Mouse (Mus musculus) hindbrain, embryonic 14.5 days (tissue): ENCODE data around the gene Gnat2. TPM values are rescaled to one million over a fixed set of nuclear protein-coding genes. Genes with fewer than 3 reads are reported as not detected.
A peak's percentile ranks its signal among the peaks of the same experiment; 100 is the strongest.

Experiments
- ATAC-seq: fragments of 200-750 bp; cut with Nextera tagmentation; 2 replicates; pipeline ENCODE4 v1.8.0; 2017; ENCODE audit warnings: moderate number of reproducible peaks, mild to moderate bottlenecking, moderate TSS enrichment, moderate library complexity; ENCODE audit not compliant: low FRiP score
- DNase-seq: peaks from one replicate; pipeline ENCODE4 v3.0.0-alpha.2; 2015; ENCODE audit warnings: low spot score
- H3K27ac ChIP-seq: fragments of 300-500 bp; sonication (generic); 2 replicates; pipeline ENCODE4 v1.5.1; 2014; ENCODE audit warnings: mild to moderate bottlenecking, moderate library complexity
- H3K27me3 ChIP-seq: fragments of 300-500 bp; sonication (generic); 2 replicates; pipeline ENCODE4 v1.6.1; 2014; ENCODE audit warnings: mild to moderate bottlenecking, low read length, mixed read lengths; ENCODE audit not compliant: control insufficient read depth, insufficient read depth
- H3K36me3 ChIP-seq: fragments of 300-500 bp; sonication (generic); replicated peaks from 2 replicates; pipeline ENCODE4 v1.6.1; 2014; ENCODE audit not compliant: control insufficient read depth, insufficient read depth
- H3K4me1 ChIP-seq: fragments of 300-500 bp; sonication (generic); replicated peaks from 2 replicates; pipeline ENCODE4 v1.6.1; 2014; ENCODE audit warnings: antibody characterized with exemption, low read length, mixed read lengths; ENCODE audit not compliant: control insufficient read depth, insufficient read depth
- H3K4me2 ChIP-seq: fragments of 300-500 bp; sonication (generic); replicated peaks from 2 replicates; pipeline ENCODE4 v1.6.1; 2014; ENCODE audit warnings: mild to moderate bottlenecking, moderate library complexity
- H3K4me3 ChIP-seq: fragments of 300-500 bp; sonication (generic); replicated peaks from 2 replicates; pipeline ENCODE4 v1.5.1; 2014; ENCODE audit warnings: mild to moderate bottlenecking, low read length
- H3K9ac ChIP-seq: fragments of 300-500 bp; sonication (generic); 2 replicates; pipeline ENCODE4 v1.6.1; 2014
- H3K9me3 ChIP-seq: fragments of 300-500 bp; sonication (generic); 2 replicates; pipeline ENCODE4 v1.6.1; 2016; ENCODE audit warnings: low read length; ENCODE audit not compliant: control insufficient read depth
- WGBS: fragments of 180-500 bp; shearing (Covaris S2); extraction: QIAGEN DNeasy Blood & Tissue Kit; methylation state at CpG from one replicate; pipeline ENCODE4 v1.1.7; 2014; 5-methylcytosine and 5-hydroxymethylcytosine counted together
- polyA plus RNA-seq: library from polyadenylated mRNA; unstranded; fragments of >200 nt; fragmentation: Nextera tagmentation; extraction: Ambion mirVana; gene quantifications from 2 replicates; pipeline ENCODE4 v1.2.1, GENCODE M21; 2014

The Gnat2 gene
- polyA plus RNA-seq, 1 experiment from 2014 or later: 0.48 TPM

DNA sequence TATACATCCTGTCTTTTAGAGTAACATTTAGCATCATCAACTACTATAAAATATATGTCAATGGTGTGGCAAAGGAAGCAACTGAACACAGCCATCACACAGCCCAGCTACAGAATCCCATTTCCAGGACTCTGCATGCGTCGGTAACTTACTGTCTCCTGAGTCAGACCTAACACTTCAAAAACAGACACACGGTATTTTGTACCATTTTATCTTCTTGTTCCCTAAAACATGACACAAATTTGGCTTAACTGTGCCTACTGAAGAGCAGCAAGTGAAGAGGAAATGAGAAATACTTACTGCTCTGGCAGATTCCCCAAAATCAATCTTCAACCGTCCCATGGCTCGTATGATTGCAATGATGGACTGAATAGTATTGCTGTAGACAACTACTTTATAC is 30.7 kb downstream of the Gnat2 start:
- no peak for DNase-seq
- Histone ChIP-seq H3K9ac (no peak overlapping the region), H3K9me3 (no peaks in the 10 kb centered on the region), H3K4me1 (no peaks in the 10 kb centered on the region), H3K27ac (no peak overlapping the region), H3K27me3 (no peaks in the 10 kb centered on the region), H3K4me2 (no peak overlapping the region), H3K36me3 (peaks cover 40% of the 10 kb centered on the region), H3K4me3 (no peak overlapping the region)
- ATAC-seq: no peak
- 97% methylated on average over 5 of the region's 5 CpGs for WGBS

GRCm38 (mm10) chr3:108124131-108124530 is 31.5 kb downstream of the Gnat2 start:
- Histone ChIP-seq H3K4me3 (no peak overlapping the region), H3K36me3 (peaks cover 36% of the 10 kb centered on the region), H3K27ac (no peak overlapping the region), H3K4me2 (no peak overlapping the region), H3K9ac (no peak overlapping the region), H3K9me3 (no peaks in the 10 kb centered on the region), H3K4me1 (no peaks in the 10 kb centered on the region), H3K27me3 (no peaks in the 10 kb centered on the region)
- 74% methylated on average over 1 of the region's 1 CpGs for WGBS
- no peak for DNase-seq
- ATAC-seq: no peak

DNA sequence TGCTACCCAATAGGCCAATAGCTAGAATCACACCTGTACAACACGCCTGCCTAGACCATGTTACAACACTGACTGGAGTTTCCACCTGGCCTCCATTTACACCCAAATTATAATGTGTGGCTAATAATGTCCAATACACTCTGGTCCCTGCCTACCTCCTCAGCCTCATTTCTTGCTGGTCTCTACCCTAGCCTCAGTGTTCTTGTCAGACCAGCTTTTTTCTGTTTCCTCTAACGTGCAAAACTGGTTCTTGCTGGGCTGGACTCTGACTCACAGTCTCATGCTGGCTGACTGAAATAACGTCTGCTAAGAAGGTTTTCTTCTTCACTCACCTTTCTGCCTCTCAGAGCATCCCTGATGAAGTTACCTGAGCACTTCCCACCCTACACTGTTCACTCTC is 33.7 kb downstream of the Gnat2 start:
- Histone ChIP-seq H3K4me3 (no peak overlapping the region), H3K27me3 (no peaks in the 10 kb centered on the region), H3K4me1 (no peaks in the 10 kb centered on the region), H3K27ac (no peak overlapping the region), H3K4me2 (no peak overlapping the region), H3K9ac (no peak overlapping the region), H3K36me3 (peaks cover 18% of the 10 kb centered on the region), H3K9me3 (no peaks in the 10 kb centered on the region)
- ATAC-seq (no peak), DNase-seq (no peak)
- WGBS: 91% methylated on average over 3 of the region's 3 CpGs

- DNase-seq: no peak
- no peaks in the 10 kb centered on the region for H3K9me3 ChIP-seq
- WGBS: 91% methylated on average over 5 of the region's 5 CpGs
- no peak overlapping the region for H3K27ac ChIP-seq
- H3K4me1 ChIP-seq: 0 out of 2 replicates have a peak, but pooled peaks cover 3% of the 10 kb centered on the region
- H3K9ac ChIP-seq: no peak overlapping the region
- ATAC-seq: no peak
- H3K27me3 ChIP-seq: no peaks in the 10 kb centered on the region
- no peak overlapping the region for H3K4me2 ChIP-seq
- H3K4me3 ChIP-seq: no peak overlapping the region
- H3K36me3 ChIP-seq: no peaks in the 10 kb centered on the region
Measured at GRCm38 (mm10) chr3:108128520-108128919, 35.9 kb downstream of the Gnat2 start.

DNA sequence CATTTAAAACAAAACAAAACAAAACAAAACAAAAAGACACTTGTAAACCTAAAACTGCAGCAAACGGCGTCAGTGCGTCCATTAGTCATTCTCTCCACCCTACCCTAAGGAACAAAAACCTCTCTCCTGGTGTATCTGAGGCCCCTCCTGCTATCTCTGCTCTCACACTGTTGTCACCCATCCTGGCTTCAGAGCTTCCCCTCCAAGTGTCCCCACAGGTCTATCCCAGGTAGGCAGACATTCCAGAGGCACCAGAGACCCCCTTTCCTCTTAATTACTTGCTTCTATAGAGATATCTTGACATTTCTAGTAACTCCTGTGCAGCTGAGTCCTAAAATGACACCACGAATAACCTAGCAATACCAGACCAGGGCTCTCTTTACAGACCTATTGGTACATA is 36.8 kb downstream of the Gnat2 start:
- no peaks in the 10 kb centered on the region for H3K27me3 ChIP-seq
- peaks cover 8% of the 10 kb centered on the region; the same call in 1 of the 2 replicates for H3K4me1 ChIP-seq
- no peak overlapping the region for H3K4me3 ChIP-seq
- WGBS: 87% methylated on average over 4 of the region's 4 CpGs
- H3K36me3 ChIP-seq: no peaks in the 10 kb centered on the region
- no peak for ATAC-seq
- no peak overlapping the region for H3K27ac ChIP-seq
- H3K9ac ChIP-seq: no peak overlapping the region
- H3K4me2 ChIP-seq: no peak overlapping the region
- H3K9me3 ChIP-seq: no peaks in the 10 kb centered on the region
- no peak for DNase-seq

DNA sequence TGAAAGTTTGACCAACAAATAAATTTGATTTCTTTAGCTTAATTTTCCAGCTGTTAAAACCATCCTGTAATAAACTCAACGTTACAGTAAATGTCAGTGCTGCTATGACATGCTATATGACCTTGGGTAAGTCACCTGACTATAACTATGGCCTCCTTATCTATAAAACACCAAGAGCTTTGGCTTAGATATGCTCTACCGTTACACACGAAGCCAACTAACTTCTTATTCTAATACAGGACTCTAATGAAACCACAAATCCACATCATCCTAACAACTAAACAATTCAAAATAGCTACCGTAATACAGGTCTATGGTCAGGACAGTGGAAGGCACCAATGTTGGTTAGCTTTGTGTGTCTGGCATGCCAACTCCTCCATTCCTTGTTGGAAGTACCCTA is 37.2 kb downstream of the Gnat2 start:
- H3K36me3 ChIP-seq: no peaks in the 10 kb centered on the region
- peaks cover 12% of the 10 kb centered on the region; the same call in 1 of the 2 replicates for H3K4me1 ChIP-seq
- no peaks in the 10 kb centered on the region for H3K27me3 ChIP-seq
- WGBS: 95% methylated on average over 4 of the region's 4 CpGs
- no peak overlapping the region for H3K4me2 ChIP-seq
- H3K4me3 ChIP-seq: no peak overlapping the region
- H3K9me3 ChIP-seq: no peaks in the 10 kb centered on the region
- DNase-seq (no peak), ATAC-seq (no peak)
- no peak overlapping the region for H3K9ac ChIP-seq
- H3K27ac ChIP-seq: no peak overlapping the region

DNA sequence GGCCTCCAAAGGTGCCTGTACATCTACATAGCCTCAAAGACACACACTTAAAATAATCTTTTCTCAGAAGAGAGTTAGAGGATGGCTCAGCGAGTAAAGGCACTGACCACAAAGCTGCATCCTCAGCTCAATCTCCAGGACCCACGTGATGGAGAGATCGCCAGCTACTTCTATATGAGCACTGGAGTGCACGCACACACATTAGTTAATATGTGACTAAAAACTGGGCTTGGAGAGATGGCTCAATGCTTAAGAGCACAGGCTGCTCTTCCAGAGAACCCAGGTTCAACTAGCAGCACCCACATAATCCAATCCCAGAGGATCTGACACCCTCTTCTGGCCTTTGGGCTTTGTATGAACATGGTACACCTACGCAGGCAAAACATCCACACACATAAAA is 38.6 kb downstream of the Gnat2 start:
- no peak overlapping the region for H3K4me3 ChIP-seq
- H3K9ac ChIP-seq: no peak overlapping the region
- H3K36me3 ChIP-seq: no peaks in the 10 kb centered on the region
- H3K27ac ChIP-seq: no peak overlapping the region
- no peak overlapping the region for H3K4me2 ChIP-seq
- 80% methylated on average over 5 of the region's 5 CpGs for WGBS
- ATAC-seq (no peak), DNase-seq (no peak)
- no peaks in the 10 kb centered on the region for H3K27me3 ChIP-seq
- no peaks in the 10 kb centered on the region for H3K9me3 ChIP-seq
- peaks cover 14% of the 10 kb centered on the region; the same call in 1 of the 2 replicates for H3K4me1 ChIP-seq

GRCm38 (mm10) chr3:108131821-108132220 is 39.2 kb downstream of the Gnat2 start:
- no peaks in the 10 kb centered on the region for H3K27me3 ChIP-seq
- H3K27ac ChIP-seq: no peak overlapping the region
- H3K4me3 ChIP-seq: no peak overlapping the region
- DNase-seq (no peak), ATAC-seq (no peak)
- H3K36me3 ChIP-seq: no peaks in the 10 kb centered on the region
- H3K9me3 ChIP-seq: no peaks in the 10 kb centered on the region
- 92% methylated on average over 1 of the region's 1 CpGs for WGBS
- peaks cover 14% of the 10 kb centered on the region; the same call in 1 of the 2 replicates for H3K4me1 ChIP-seq
- H3K9ac ChIP-seq: no peak overlapping the region
- H3K4me2 ChIP-seq: no peak overlapping the region

DNA sequence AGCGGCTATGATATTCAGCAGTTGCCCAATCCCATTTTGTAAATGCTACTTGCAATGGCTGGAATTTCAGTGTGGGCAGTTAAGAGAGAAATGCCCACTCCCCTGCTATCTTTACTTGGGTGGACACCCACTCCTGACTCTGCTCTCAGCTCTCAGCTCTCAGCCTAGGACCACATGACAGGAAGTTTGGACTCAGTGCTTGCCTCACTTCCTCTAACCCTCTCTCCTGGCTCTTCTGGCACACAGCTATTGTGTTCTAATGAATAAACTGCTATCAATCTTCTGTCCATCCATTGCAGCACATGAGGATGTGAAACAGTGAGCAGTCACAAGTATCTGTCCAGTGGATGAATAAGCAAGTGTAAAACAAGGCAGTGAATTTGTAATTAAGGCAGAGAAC is 39.9 kb downstream of the Gnat2 start:
- DNase-seq (no peak), ATAC-seq (no peak)
- H3K27ac ChIP-seq: no peak overlapping the region
- no peak overlapping the region for H3K9ac ChIP-seq
- H3K4me1 ChIP-seq: peaks cover 14% of the 10 kb centered on the region; the same call in 1 of the 2 replicates
- WGBS: 94% methylated on average over 1 of the region's 1 CpGs
- no peak overlapping the region for H3K4me2 ChIP-seq
- H3K27me3 ChIP-seq: no peaks in the 10 kb centered on the region
- no peaks in the 10 kb centered on the region for H3K9me3 ChIP-seq
- no peak overlapping the region for H3K4me3 ChIP-seq
- H3K36me3 ChIP-seq: no peaks in the 10 kb centered on the region

- Histone ChIP-seq H3K27ac (peak overlapping the region; percentile 17; the same call in 1 of the 2 replicates), H3K9ac (no peak overlapping the region), H3K4me2 (peak overlapping the region; percentile 14; the same call in 1 of the 2 replicates), H3K4me1 (peaks cover 14% of the 10 kb centered on the region; the same call in 1 of the 2 replicates), H3K27me3 (no peaks in the 10 kb centered on the region), H3K36me3 (no peaks in the 10 kb centered on the region; the same call in 1 of the 2 replicates), H3K4me3 (no peak overlapping the region), H3K9me3 (no peaks in the 10 kb centered on the region)
- WGBS: 41% methylated on average over 11 of the region's 11 CpGs
- ATAC-seq (no peak), DNase-seq (no peak)
Measured at GRCm38 (mm10) chr3:108134701-108135100, 42.1 kb downstream of the Gnat2 start.
